Mouse (Mus musculus) MEL (cell line): ENCODE measurements at regions not wholly inside any gene's neighbourhood (a gene's known extent, or its start where the extent isn't known, plus 50 kb on each side); places are given as distances from the start of the nearest gene placed in this dataset.

ENCODE experiments used
- CTCF ChIP-seq, 3 experiments: IDR thresholded peaks in 2 of 3; conservative IDR thresholded peaks in 1 of 3; 2 replicates each; pipeline ENCODE4 v1.5.1; 2011 to 2012; ENCODE audit warnings: low read length in 3 of 3, low read depth in 2 of 3, mild to moderate bottlenecking in 2 of 3, improper control_type of control experiment in 1 of 3, inconsistent platforms in 1 of 3, mixed read lengths in 1 of 3, moderate library complexity in 1 of 3; ENCODE audit not compliant: control insufficient read depth in 1 of 3, insufficient read depth in 1 of 3, poor library complexity in 1 of 3, severe bottlenecking in 1 of 3
- GATA1 ChIP-seq: IDR thresholded peaks from 2 replicates; pipeline ENCODE4 v1.6.1; 2011; ENCODE audit warnings: low read depth, low read length, improper control_type of control experiment
- MEF2A ChIP-seq: IDR thresholded peaks from 2 replicates; pipeline ENCODE4 v1.6.1; 2014; ENCODE audit warnings: low read depth, mild to moderate bottlenecking, inconsistent platforms, low read length, improper control_type of control experiment; ENCODE audit not compliant: poor library complexity, insufficient replicate concordance, severe bottlenecking; ENCODE audit errors: extremely low read depth
- MYB ChIP-seq: IDR thresholded peaks from 2 replicates; pipeline ENCODE4 v1.6.1; 2011; ENCODE audit warnings: mild to moderate bottlenecking, low read depth, low read length, improper control_type of control experiment
- POLR2A ChIP-seq, 2 experiments: IDR thresholded peaks; 2 replicates each; pipeline ENCODE4 v1.6.1; 2011 to 2012; ENCODE audit warnings: low read length in 2 of 2, mild to moderate bottlenecking in 2 of 2, control low read depth in 1 of 2, improper control_type of control experiment in 1 of 2, low read depth in 1 of 2, moderate library complexity in 1 of 2; ENCODE audit not compliant: control insufficient read depth in 1 of 2, insufficient read depth in 1 of 2, poor library complexity in 1 of 2
- ZC3H11A ChIP-seq: IDR thresholded peaks from 2 replicates; pipeline ENCODE4 v1.6.1; 2012; ENCODE audit warnings: low read depth, mild to moderate bottlenecking, inconsistent platforms, low read length, improper control_type of control experiment

DNA sequence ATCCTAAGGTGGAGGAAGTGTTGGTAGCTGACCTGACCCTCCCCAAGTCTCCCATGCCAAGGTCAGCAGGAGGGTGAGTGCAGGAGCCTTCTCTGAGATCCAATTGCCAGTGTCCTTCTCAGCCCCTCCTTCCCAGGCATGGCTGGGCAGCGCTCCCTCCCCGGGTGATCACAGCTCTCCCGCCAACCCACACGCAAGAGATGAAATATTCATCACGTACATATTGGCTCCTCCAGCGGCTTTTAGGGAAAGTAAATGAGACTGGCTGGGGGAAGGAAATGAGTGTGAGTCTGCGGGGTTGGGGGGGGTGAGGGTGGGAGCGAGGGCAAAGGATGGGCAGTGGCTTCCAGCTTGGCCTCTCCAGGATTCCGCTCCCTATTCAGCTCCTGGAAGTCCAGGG, 113.0 kb upstream of the Lhx1 start:
- TF ChIP-seq CTCF (IDR thresholded peaks at IDR 0.05 in 2 of 3, conservative IDR thresholded peaks at IDR 0.05 in 1 of 3; ENCODE audit: control insufficient read depth in 1 of 3, insufficient read depth in 1 of 3, low read depth in 2 of 3, low read length in 3 of 3, poor library complexity in 1 of 3, severe bottlenecking in 1 of 3) (no peak), ZC3H11A (no peak), MYB (no peak), MEF2A (no peak), POLR2A (IDR thresholded peaks at IDR 0.05; ENCODE audit: control insufficient read depth in 1 of 2, insufficient read depth in 1 of 2, low read depth in 1 of 2, low read length in 2 of 2, poor library complexity in 1 of 2) (no peak), GATA1 (no peak)
